Mouse (Mus musculus) neural tube, embryonic 13.5 days (tissue): ENCODE data around the gene Nek2. TPM values are rescaled to one million over a fixed set of nuclear protein-coding genes. Genes with fewer than 3 reads are reported as not detected.

Experiments used
- ATAC-seq: fragments of 200-750 bp; cut with Nextera tagmentation; 2 replicates; pipeline ENCODE4 v1.8.0; 2017; ENCODE audit warnings: low read depth, mild to moderate bottlenecking, moderate TSS enrichment, moderate library complexity
- H3K27ac ChIP-seq: fragments of 300-500 bp; sonication (generic); replicated peaks from 2 replicates; pipeline ENCODE4 v1.5.1; 2015; ENCODE audit warnings: moderate library complexity, mild to moderate bottlenecking, inconsistent platforms
- H3K27me3 ChIP-seq: fragments of 300-500 bp; sonication (generic); 2 replicates; pipeline ENCODE4 v1.6.1; 2015; ENCODE audit warnings: mild to moderate bottlenecking, inconsistent platforms
- H3K36me3 ChIP-seq: fragments of 300-500 bp; sonication (generic); 2 replicates; pipeline ENCODE4 v1.6.1; 2015; ENCODE audit warnings: mild to moderate bottlenecking, inconsistent platforms
- H3K4me1 ChIP-seq: fragments of 300-500 bp; sonication (generic); replicated peaks from 2 replicates; pipeline ENCODE4 v1.6.1; 2015; ENCODE audit warnings: inconsistent platforms
- H3K4me2 ChIP-seq: fragments of 300-500 bp; sonication (generic); 2 replicates; pipeline ENCODE4 v1.6.1; 2015; ENCODE audit warnings: inconsistent platforms, mild to moderate bottlenecking, moderate library complexity
- H3K4me3 ChIP-seq: fragments of 300-500 bp; sonication (generic); 2 replicates; pipeline ENCODE4 v1.5.1; 2015; ENCODE audit warnings: mild to moderate bottlenecking, inconsistent platforms
- H3K9ac ChIP-seq: fragments of 300-500 bp; sonication (generic); 2 replicates; pipeline ENCODE4 v1.6.1; 2015; ENCODE audit warnings: moderate library complexity, mild to moderate bottlenecking, inconsistent platforms
- H3K9me3 ChIP-seq: fragments of 300-500 bp; sonication (generic); 2 replicates; pipeline ENCODE4 v1.6.1; 2016; ENCODE audit warnings: inconsistent platforms
- WGBS: fragments of 180-500 bp; shearing (Covaris S2); methylation state at CpG from one replicate; pipeline ENCODE4 v1.1.7; 2015; 5-methylcytosine and 5-hydroxymethylcytosine counted together
- polyA plus RNA-seq: library from polyadenylated mRNA; unstranded; fragments of >200 nt; fragmentation: Nextera tagmentation; extraction: Ambion mirVana; gene quantifications from 2 replicates; pipeline ENCODE4 v1.2.1, GENCODE M21; 2015

Nek2 gene
- polyA plus RNA-seq, 1 experiment from 2014 or later = 6.0 TPM

GRCm38 (mm10) chr1:191802093-191802819 is 19.0 kb upstream of the Nek2 start:
- no peaks in the 10 kb centered on the region for H3K36me3 ChIP-seq
- WGBS = 46% methylated on average over 9 of the region's 9 CpGs
- H3K4me3 ChIP-seq = no peak overlapping the region
- H3K27ac ChIP-seq = no peak overlapping the region
- H3K27me3 ChIP-seq = no peaks in the 10 kb centered on the region
- no peak overlapping the region for H3K9ac ChIP-seq
- peaks cover 6% of the 10 kb centered on the region; the same call in 1 of the 2 replicates for H3K4me1 ChIP-seq
- no peaks in the 10 kb centered on the region for H3K9me3 ChIP-seq
- ATAC-seq = no peak
- H3K4me2 ChIP-seq = no peak overlapping the region

GRCm38 (mm10) chr1:191802820-191803655 is 18.2 kb upstream of the Nek2 start:
- Histone ChIP-seq H3K4me1 (peaks cover 6% of the 10 kb centered on the region; the same call in 1 of the 2 replicates), H3K9ac (no peak overlapping the region), H3K9me3 (no peaks in the 10 kb centered on the region), H3K36me3 (no peaks in the 10 kb centered on the region), H3K4me2 (no peak overlapping the region), H3K4me3 (no peak overlapping the region), H3K27me3 (no peaks in the 10 kb centered on the region), H3K27ac (no peak overlapping the region)
- 74% methylated on average over 10 of the region's 10 CpGs for WGBS
- no peak for ATAC-seq

- no peaks in the 10 kb centered on the region for H3K9me3 ChIP-seq
- no peaks in the 10 kb centered on the region for H3K27me3 ChIP-seq
- 72% methylated on average over 5 of the region's 5 CpGs for WGBS
- no peaks in the 10 kb centered on the region for H3K36me3 ChIP-seq
- H3K9ac ChIP-seq = no peak overlapping the region
- H3K4me2 ChIP-seq = no peak overlapping the region
- H3K4me3 ChIP-seq = no peak overlapping the region
- no peak overlapping the region for H3K27ac ChIP-seq
- H3K4me1 ChIP-seq = peaks cover 6% of the 10 kb centered on the region; the same call in 1 of the 2 replicates
- ATAC-seq = no peak
These were observed 16.5 kb upstream of the Nek2 start for GRCm38 (mm10) chr1:191804747-191805146.

GRCm38 (mm10) chr1:191805788-191806187 is 15.5 kb upstream of the Nek2 start:
- Histone ChIP-seq H3K4me1 (peaks cover 6% of the 10 kb centered on the region; the same call in 1 of the 2 replicates), H3K27me3 (no peaks in the 10 kb centered on the region), H3K9ac (no peak overlapping the region), H3K4me3 (no peak overlapping the region), H3K36me3 (no peaks in the 10 kb centered on the region), H3K9me3 (no peaks in the 10 kb centered on the region), H3K27ac (no peak overlapping the region), H3K4me2 (no peak overlapping the region)
- ATAC-seq = no peak
- 81% methylated on average over 6 of the region's 6 CpGs for WGBS

GRCm38 (mm10) chr1:191806740-191807139 is 14.5 kb upstream of the Nek2 start:
- Histone ChIP-seq H3K4me3 (no peak overlapping the region), H3K9me3 (no peaks in the 10 kb centered on the region), H3K9ac (no peak overlapping the region), H3K27me3 (no peaks in the 10 kb centered on the region), H3K36me3 (no peaks in the 10 kb centered on the region), H3K4me1 (peaks cover 6% of the 10 kb centered on the region; the same call in 1 of the 2 replicates), H3K27ac (no peak overlapping the region), H3K4me2 (no peak overlapping the region)
- WGBS = 91% methylated on average over 4 of the region's 4 CpGs
- no peak for ATAC-seq

- Histone ChIP-seq H3K4me1 (no peaks in the 10 kb centered on the region), H3K27me3 (no peaks in the 10 kb centered on the region), H3K9ac (no peak overlapping the region), H3K4me3 (no peak overlapping the region), H3K27ac (no peak overlapping the region), H3K36me3 (no peaks in the 10 kb centered on the region), H3K4me2 (no peak overlapping the region), H3K9me3 (no peaks in the 10 kb centered on the region)
- ATAC-seq = no peak
- 86% methylated on average over 7 of the region's 7 CpGs for WGBS
These were observed 13.3 kb upstream of the Nek2 start for GRCm38 (mm10) chr1:191807979-191808378.

- WGBS = 67% methylated on average over 12 of the region's 12 CpGs
- H3K9me3 ChIP-seq = no peaks in the 10 kb centered on the region
- no peaks in the 10 kb centered on the region for H3K4me1 ChIP-seq
- no peaks in the 10 kb centered on the region for H3K36me3 ChIP-seq
- H3K27me3 ChIP-seq = no peaks in the 10 kb centered on the region
- H3K4me3 ChIP-seq = no peak overlapping the region
- H3K9ac ChIP-seq = no peak overlapping the region
- 0 out of 2 replicates have a peak overlapping the region, but pooled peaks have one; percentile 5 for H3K27ac ChIP-seq
- no peak overlapping the region for H3K4me2 ChIP-seq
- ATAC-seq = peak; percentile 91
These were observed 12.5 kb upstream of the Nek2 start for GRCm38 (mm10) chr1:191808688-191809223.

GRCm38 (mm10) chr1:191811774-191812173 is 9.5 kb upstream of the Nek2 start:
- 90% methylated on average over 12 of the region's 12 CpGs for WGBS
- Histone ChIP-seq H3K36me3 (no peaks in the 10 kb centered on the region), H3K4me2 (no peak overlapping the region), H3K27me3 (no peaks in the 10 kb centered on the region), H3K4me1 (no peaks in the 10 kb centered on the region), H3K9me3 (no peaks in the 10 kb centered on the region), H3K9ac (no peak overlapping the region), H3K27ac (no peak overlapping the region), H3K4me3 (no peak overlapping the region)
- no peak for ATAC-seq

GRCm38 (mm10) chr1:191812949-191813691 is 8.1 kb upstream of the Nek2 start:
- WGBS = 84% methylated on average over 13 of the region's 13 CpGs
- no peak for ATAC-seq
- Histone ChIP-seq H3K4me1 (0 out of 2 replicates have a peak, but pooled peaks cover 3% of the 10 kb centered on the region), H3K27me3 (no peaks in the 10 kb centered on the region), H3K4me2 (no peak overlapping the region), H3K27ac (no peak overlapping the region), H3K4me3 (no peak overlapping the region), H3K9me3 (no peaks in the 10 kb centered on the region), H3K36me3 (no peaks in the 10 kb centered on the region), H3K9ac (no peak overlapping the region)

GRCm38 (mm10) chr1:191814240-191814639 is 7.0 kb upstream of the Nek2 start:
- no peak for ATAC-seq
- Histone ChIP-seq H3K9ac (no peak overlapping the region), H3K27me3 (no peaks in the 10 kb centered on the region), H3K27ac (no peak overlapping the region), H3K9me3 (no peaks in the 10 kb centered on the region), H3K4me3 (no peak overlapping the region), H3K36me3 (no peaks in the 10 kb centered on the region), H3K4me2 (no peak overlapping the region), H3K4me1 (0 out of 2 replicates have a peak, but pooled peaks cover 4% of the 10 kb centered on the region)
- WGBS = 83% methylated on average over 4 of the region's 4 CpGs

- H3K9me3 ChIP-seq = no peaks in the 10 kb centered on the region
- no peak overlapping the region for H3K27ac ChIP-seq
- no peaks in the 10 kb centered on the region for H3K36me3 ChIP-seq
- H3K4me1 ChIP-seq = 0 out of 2 replicates have a peak, but pooled peaks cover 4% of the 10 kb centered on the region
- H3K4me2 ChIP-seq = no peak overlapping the region
- 61% methylated on average over 5 of the region's 5 CpGs for WGBS
- no peak overlapping the region for H3K9ac ChIP-seq
- H3K27me3 ChIP-seq = no peaks in the 10 kb centered on the region
- H3K4me3 ChIP-seq = no peak overlapping the region
- ATAC-seq = no peak
These were observed 6.3 kb upstream of the Nek2 start for GRCm38 (mm10) chr1:191814935-191815334.
